Mouse (Mus musculus): ENCODE measurements around the gene Lgals3. TPM values are rescaled to one million over a fixed set of nuclear protein-coding genes. Genes with fewer than 3 reads are reported as not detected.
"Not testable (repeated sequence)": the region's sequence is repeated elsewhere in the genome, so short reads cannot be mapped to it uniquely, and the experiment has no call there.

The Lgals3 gene
- 10 to 100 TPM; 18.5 to 42.1 TPM for total RNA-seq (2021)
- long read RNA-seq, experiment 1, transcript Lgals3-201 (6 exons, 1,419 nt) = minor isoform, 5 of 13 reads
- long read RNA-seq, experiment 1, transcript Lgals3-204 (6 exons, 1,298 nt) = major isoform, 6 of 13 reads
- long read RNA-seq, experiment 1, partial matches to known transcripts = 2 of 13 reads
- long read RNA-seq, experiment 1, other reads (novel, unspliced or antisense) = 0 of 13 reads
- long read RNA-seq, experiment 2, transcript Lgals3-204 (6 exons, 1,298 nt) = major isoform, 22 of 29 reads
- long read RNA-seq, experiment 2, partial matches to known transcripts = 3 of 29 reads
- long read RNA-seq, experiment 2, other reads (novel, unspliced or antisense) = 0 of 29 reads

DNA sequence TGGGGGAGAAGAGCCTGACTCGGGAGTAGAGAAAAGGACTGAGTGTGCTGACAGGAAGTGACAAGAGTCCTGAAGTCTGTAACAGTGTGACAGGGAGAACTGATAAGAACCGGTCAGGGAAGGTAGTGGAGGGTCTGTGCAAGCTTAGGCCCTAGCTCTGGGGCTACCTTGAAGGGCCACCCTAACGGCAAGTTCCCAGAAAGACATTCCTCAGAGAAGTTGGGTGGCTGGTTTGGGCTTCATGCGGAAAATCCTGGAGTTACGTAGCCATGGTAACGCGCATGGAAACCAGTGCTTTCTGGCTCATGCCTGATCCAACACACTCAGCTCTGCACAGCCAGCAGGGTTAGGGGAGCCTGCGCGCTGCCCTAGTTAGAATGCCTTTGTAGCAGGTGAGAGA lies at the start of gene Lgals3:
Lgals3 (plus strand) TSS at position 291 of the 400 bp plus-strand sequence.
- no peak for DNase-seq (ENCODE audit: low spot score in 2 of 2)

DNA sequence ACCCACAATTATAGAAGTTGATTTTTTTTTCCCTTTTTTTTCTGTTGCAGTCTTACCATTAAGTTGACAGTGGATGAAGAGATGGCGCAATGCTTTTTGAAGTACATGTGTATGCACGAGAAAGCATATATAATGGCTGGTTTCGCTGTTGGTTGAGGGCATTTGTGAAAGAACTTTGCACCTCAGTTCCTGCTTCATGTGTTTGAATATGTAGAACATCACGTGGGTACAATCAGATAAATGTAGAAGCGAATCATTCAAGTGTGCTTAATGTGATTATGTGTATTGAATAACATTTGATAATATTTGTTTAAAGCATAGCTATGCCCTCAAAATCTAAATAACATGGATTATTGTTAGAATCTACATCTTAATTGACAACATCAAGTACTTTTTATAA lies 48.2 kb upstream of the Lgals3 start:
- DNase-seq (ENCODE audit: low spot score in 2 of 2) = no peak

DNA sequence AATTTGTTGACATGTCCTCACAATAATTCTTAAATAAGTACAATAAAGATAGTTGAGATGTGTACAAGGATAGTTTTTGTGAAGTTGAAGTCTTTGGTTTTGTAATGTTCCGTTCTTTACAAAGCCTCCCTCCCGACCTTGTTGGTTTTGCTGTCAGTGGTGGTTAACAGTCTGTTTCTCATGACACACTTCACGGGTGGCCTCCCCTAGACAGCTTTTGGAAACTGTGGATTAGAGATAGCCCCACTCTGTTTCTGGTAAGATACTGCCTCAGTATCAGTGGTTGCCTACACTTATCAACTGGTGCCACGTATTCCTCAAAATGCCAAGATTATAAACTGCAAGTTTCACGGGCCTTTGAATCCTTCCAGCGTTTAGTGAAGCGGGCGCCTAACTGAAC lies 46.0 kb upstream of the Lgals3 start:
- not testable (repeated sequence) for DNase-seq (ENCODE audit: low spot score in 2 of 2)

DNA sequence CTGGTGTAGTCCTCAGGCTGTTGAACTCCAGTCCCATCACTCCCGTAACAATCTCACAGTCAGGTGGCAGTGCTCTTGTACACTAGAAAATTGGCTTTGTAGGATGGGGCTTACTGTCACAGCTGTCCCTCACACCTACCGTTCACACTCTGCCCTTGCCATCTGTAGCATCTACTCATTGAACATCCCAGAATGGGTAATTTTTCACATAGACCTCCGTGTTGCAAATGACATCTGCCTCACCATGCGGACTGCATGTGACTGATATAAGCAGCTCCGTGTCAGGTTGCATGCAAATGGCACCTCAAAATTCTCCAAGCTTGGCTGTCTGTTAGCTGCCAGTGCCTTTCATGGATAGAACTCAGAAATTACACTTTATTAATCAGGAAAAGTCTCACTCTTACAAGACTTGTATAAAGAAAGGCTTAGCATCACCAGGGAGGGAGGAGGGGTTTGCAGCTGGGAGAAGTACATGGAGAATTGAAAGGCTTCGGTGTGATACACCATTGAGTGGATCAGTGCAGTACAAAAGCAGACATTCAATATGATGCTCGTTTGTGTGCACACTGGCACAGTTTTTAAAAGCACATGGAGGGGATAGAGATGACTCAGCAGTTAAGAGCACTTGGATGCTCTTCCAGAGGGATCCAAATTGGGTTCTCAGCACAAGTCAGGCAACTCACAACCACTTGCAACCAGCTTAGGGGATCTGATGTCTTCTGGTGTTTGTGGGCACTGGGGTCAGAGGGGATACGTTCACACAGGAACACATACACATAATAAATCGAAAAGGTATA lies 41.4 kb upstream of the Lgals3 start:
- DNase-seq (ENCODE audit: low spot score in 2 of 2) = no peak

DNA sequence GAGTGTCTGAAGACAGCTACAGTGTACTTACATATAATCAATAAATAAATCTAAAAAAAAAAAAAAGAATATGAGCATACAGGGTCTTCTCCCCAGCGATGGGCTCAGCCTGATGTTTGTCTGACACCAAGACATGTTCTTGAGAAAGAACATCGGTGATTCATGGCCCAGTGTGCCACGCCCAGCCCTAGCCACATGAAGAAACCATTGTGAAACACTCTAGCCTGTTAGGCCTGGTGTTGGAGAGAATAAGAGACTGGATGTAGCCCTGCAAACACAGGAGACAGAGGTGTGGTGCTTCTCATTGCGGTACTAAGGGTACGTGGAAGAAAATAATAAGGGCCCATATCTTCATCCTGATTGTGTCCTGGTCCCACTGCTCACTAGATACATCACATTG lies 40.2 kb upstream of the Lgals3 start:
- no peak for DNase-seq (ENCODE audit: low spot score in 2 of 2)

DNA sequence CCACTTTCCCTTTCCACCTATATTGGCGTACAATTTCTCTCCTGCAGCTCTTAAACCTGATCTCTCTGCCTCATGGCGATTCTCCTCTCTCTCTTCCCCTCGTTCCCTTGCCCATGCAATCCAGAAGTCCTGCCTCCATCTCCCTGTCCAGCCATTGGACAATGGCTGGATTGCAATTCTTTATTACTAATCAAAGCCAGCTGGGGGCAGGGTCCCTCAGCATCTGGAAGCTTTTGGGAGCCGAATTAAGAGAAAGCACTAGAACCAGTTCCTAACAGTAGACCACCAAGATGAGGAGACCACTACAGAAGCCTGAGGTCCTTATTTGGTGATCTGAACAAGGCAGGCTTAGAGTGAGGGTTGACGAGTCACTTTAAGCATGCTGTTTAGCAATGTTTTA lies 35.6 kb upstream of the Lgals3 start:
- DNase-seq (ENCODE audit: low spot score in 2 of 2) = no peak

DNA sequence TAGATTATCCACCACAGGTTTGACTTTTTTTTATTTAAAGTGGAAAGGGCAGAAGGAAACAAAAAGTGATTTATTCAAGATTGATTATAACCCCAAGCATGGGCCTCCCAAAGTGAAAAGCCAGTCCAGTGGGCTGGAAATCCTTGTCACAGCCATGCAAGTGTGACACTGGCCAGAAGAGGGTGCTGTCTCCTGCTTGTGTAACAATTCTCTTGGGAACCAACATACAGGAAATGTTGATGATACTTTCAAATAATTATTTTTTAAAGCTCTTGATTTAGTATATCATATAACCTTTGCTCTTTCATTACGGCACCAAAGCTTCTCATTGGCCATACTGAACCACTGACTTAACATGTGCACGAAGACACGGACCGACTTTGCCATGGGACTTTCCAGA lies 32.7 kb upstream of the Lgals3 start:
- DNase-seq (ENCODE audit: low spot score in 2 of 2) = peak; percentile 55 to 72

DNA sequence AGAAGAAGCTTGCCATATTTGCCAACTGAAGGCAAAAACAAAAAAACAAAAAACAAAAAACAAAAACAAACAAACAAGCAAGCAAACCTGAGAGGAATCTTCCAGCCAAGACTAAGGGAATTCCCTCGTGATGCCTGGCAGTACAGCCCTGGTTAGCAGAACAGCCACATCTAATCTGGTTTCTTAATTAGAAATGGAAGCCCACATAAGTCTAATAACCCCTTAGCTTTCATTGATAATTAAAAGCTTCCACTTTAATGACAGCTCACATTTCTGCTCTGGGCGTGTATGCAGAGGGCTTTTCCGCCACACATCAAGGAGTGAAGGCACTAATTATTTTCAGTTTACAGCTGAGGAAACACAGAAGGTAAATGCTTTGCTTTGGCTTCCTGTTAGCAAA lies 32.3 kb upstream of the Lgals3 start:
- DNase-seq (ENCODE audit: low spot score in 2 of 2) = no peak

DNA sequence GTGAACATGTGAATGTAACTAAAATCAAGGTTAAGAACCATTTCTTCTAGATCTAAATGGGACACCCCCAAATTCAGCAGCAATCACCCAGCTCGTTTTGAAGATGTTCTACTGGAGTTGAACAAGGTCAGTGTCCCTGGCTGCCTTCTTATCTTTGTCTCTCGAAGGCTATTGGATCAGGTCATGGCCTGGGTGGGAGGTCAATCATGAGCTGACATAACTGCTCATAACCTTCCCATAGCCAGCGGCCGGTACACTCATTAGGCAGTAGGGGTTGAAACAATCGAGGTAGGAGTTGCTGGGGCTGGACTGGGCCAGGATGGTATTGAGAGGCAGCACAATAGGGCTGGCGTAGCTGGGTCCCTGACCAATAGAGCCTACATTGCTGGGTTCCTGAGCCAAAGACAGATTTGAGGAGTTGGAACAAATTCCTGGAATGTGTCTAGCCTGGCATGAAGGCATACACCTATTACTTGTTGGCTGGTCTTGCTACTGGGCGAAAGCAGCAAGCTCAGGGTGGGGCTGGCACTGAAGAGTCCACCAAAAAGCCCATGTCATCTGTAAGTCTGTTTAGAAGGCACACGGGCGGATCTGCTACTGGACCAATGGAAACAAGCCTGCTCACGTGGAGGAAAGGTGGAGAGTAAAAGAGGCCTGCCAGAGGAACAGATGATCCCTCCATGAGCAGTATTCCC lies 27.2 kb upstream of the Lgals3 start:
- DNase-seq (ENCODE audit: low spot score in 2 of 2) = no peak

DNA sequence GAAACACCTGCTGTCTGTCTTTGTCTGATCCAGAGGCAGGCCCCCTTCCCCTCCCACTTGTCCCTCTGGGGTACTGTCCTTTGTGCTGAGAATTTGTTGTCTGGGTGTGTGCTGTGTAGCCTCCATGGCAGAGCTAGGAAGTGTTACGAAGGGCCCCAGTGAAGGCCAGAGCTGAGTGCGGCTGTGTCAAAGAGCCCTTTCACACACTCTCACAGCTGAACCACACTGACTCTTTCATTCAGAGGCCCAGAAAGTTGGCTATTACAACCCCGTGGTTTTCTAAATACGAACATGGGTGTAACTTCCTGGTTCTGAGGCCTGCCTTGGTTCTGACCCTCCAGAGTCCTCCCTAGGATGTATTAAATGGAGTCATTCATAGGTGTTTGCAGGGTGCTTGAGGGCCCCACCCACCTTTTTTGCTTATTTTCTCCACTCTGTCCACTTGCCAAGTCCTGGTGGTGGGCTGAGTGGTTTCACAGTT lies 25.7 kb upstream of the Lgals3 start:
- DNase-seq (ENCODE audit: low spot score in 2 of 2) = no peak

DNA sequence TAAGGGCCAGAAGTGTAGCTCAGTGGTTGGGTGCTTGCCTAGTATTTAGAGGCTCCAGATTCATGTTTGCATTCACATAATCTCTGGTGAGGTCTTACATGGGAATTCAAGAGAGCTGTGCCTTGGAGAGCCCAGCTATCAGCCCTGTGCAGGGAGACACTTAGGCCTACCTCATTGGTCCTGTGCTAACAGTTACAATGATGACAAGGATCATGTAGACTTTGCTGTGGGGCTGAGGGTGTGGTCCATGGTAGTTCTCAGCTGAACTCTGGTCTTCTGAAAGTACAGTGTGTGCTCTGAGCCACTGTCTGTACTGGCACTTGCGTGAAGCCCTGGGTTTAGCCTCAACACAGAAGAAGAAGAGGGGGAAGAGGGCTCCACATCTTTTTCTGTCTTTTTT lies 20.8 kb upstream of the Lgals3 start:
- no peak for DNase-seq (ENCODE audit: low spot score in 2 of 2)

DNA sequence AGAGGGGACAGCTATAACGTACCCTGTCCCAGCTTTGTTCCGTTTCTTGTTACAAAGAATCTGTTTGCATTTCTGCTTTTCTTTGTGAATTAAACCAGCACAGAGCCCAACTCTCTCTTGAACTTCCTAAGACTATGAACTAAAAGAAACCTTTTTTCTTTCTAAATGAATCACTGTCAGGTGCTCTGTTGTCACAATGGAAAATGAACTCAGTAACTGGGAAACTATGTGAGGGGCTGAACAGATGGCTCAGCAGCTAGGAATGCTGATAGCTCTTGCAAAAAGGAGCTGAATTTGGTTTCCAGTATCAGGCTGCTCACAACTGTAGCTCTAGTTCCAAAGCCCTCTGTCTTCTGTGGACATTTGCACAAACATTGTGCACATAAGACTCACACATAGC lies 16.6 kb upstream of the Lgals3 start:
- no peak for DNase-seq (ENCODE audit: low spot score in 2 of 2)

DNA sequence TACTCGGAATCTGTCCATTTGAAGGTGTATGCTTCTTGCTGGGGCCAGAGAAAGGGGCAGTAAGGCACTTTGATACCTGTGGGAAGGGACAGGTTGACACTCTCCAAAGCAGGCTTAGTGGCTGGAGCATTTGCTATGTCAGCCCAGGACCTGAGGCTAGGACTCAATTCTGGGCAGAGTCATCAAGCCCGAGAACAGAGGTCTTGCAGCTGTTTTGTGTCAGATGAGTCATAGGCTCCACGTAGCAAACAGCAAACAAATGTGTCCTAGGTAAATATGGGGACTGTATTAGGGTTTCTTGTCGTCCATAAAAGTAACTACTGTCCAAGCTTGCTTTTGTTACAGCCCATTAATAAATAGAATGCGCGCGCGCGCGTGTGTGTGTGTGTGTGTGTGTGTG lies 15.3 kb upstream of the Lgals3 start:
- no peak for DNase-seq (ENCODE audit: low spot score in 2 of 2)

DNA sequence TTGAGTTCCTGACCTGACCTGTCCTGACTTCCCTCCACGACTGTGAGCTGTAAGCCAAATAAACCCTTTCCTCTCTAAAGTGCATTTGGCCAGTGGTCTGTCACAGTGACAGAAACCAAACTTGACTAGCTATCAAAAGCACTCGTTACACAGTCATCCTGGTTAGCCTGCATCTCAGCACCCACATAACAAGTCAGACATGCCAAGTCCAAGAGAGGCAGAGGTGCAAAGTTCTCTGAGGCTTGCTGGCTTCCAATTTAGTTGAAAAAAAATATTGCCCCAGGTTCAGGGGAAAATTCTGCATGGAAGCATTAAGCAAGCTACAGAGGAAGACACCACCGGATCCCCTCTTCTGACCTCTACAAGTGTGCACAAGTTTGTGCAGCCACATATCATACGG lies 14.3 kb upstream of the Lgals3 start:
- no peak for DNase-seq (ENCODE audit: low spot score in 2 of 2)

DNA sequence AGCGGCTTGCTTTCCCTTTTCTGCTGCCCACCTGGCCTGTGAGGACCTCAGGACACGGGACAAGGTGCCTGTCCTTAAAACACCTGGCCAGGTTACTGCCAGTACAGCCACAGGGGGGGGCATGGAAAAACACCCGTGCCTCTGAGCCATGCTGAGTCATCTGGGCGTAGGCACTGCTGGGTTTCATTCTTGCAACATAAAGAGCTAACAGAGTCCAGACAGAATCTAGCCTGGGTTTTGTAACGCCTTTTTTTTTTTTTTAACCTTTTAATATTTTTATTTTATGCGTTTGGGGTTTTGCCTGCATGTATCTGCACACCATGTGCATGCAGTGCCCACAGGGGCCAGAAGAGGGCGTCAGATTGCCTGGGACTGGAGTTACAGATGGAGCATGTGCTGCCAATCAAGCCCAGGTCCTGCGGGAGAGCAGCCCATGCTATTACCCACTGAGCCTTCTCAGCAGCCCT lies 13.4 kb upstream of the Lgals3 start:
- DNase-seq (ENCODE audit: low spot score in 2 of 2) = peak; percentile 26 to 34

DNA sequence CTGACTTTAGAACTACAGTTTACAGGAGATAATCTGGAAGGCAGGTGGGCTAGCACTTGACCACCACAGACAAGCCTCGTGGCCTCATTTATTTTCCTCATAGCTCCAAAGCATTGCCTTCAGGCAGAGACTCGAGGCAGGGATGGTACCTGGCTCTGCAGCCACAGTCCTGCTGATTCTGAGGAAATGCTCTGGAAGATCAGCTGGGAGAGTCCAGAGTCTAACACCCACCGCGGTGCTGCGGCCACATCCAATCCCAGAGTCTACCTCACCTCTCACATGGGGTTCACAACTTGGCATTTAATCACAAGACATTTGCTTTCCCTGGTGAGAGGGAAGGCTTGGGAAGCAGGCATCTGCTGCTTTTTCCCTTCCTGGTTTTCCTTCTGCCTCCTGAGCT lies 12.6 kb upstream of the Lgals3 start:
- no peak for DNase-seq (ENCODE audit: low spot score in 2 of 2)

DNA sequence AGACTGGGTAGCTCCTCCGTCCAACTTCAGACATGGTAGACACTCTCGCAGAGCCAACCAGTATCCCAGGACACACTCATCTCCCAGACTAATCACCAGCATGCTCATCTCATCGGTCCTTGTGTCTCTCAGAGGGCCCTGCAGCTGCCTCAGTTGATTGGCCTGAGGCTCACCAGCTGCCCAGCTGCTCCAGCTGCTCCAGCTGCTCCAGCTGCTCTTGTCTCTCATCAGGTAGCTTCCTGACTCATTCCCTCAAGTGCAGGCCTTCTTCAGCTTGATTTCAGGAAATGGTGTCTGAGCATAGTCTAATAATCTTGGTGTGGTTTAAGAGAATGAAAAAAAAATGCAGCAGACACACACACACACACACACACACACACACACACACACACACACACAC lies 10.9 kb upstream of the Lgals3 start:
- no peak for DNase-seq (ENCODE audit: low spot score in 2 of 2)

DNA sequence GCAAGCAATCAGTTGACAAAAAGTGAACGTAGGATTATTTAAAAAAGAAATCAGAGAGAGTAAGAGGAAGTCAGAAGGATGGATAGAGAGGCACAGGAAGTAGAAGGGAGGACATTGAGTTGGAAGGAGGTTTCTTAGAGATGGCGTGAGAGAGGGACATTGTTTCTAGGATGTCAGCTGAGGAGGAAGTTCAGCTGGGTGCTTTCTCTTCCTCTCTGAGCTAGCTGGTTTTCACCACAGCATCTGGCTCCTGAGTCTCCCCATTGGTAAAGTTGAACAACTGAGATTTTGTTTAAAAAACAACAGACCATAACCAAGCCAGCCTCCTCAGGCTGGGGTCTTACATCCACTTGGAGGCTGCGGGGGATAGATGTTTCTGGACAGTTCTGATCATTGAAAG lies 7.9 kb upstream of the Lgals3 start:
- DNase-seq (ENCODE audit: low spot score in 2 of 2) = no peak

DNA sequence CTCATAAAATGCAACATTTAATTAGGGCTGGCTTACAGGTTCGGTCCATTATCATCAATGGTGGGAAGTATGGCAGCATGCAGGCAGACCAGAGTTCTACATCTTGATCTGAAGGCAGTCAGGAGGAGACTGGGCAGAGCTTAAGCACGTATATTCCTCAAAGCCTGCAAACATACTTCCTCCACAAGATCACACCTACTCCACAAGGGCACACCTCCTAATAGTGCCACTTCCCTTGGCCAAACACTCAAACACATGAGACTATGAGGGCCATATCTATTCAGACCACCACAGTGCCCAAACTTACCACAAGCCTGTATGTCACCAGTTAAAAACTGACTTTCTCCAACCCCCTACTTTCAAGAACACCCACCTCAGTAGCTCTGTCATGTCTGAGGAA lies 6.1 kb upstream of the Lgals3 start:
- DNase-seq (ENCODE audit: low spot score in 2 of 2) = no peak

DNA sequence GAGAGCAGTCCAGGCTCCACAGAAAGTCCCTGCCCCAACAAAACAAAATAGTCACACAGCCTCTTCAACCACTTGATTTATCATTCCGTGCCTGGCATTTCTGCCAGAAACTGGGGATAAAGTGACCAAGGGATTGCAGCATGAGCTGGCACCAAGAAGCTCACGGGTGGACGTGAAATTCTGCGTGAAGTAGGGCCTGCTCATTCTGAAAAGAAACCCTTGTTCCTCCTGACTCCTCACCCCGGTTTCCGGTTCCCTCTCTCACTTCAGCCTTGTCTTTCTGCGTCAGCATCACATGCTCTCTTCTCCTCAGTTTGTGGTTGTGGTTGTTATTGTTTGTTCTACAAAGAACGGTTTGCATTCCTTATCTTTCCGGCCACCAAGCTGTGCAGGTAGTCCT lies 5.7 kb upstream of the Lgals3 start:
- DNase-seq (ENCODE audit: low spot score in 2 of 2) = no peak

DNA sequence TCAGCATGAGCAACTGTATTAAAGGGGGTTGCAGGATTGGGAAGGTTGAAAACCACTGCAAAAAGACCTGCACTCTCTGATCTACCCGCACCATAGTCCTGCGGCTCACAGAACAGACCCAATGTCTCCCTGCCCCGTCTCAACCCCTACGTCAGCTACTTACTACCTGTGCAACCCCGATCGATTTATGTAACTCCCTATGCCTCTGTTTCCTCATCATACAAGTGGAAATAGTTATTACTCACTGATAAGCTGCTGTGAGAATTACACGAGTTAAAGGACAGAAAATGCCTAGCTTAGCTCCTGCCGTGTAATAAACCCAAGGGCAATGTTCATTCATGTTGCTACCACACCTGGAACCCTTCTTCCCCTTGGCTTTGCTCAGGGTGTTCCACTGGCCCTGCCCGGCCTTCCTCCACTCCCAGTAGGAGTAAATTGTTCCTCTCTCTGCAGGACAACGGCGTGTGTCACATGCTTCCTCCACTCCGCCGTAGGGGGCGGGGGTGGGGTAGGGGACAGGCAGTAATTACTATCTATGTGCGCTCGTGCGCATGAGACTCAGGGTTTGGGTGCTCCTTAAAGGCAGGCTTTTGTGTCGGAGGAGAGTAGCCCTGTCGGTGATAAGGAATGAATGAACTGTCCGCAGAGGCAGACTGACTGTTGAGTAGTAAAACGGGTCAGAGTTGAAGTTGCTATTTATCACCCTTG lies 2.7 kb upstream of the Lgals3 start:
- no peak for DNase-seq (ENCODE audit: low spot score in 2 of 2)
